Mouse (Mus musculus) ovary, postnatal 14 days (tissue): ENCODE data around the gene Maml2.
"Not testable (repeated sequence)": the region's sequence is repeated elsewhere in the genome, so short reads cannot be mapped to it uniquely, and the experiment has no call there.

Experiments
- DNase-seq: peaks from one replicate; pipeline ENCODE4 v3.0.0; 2022; ENCODE audit warnings: low spot score

The Maml2 gene

DNA sequence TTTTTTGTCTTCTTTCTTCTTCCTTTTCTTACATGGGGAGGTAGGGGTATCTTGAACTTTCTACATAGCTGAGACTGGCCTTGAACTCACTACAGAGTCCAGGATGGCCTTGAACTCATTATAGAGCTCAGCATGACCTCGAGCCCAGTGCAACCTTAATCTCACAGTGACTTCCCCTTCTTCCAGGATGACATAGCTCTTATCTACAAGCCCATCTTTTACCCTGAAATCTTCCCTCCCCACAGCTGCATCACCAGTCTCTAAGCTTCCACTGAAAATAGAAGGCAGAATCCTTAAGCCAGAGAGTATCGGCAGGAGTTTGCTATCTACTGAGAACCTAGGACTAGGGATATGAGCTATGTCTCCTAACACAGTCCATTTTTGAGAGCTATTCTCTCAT, 375.5 kb downstream of the Maml2 start:
- no peak for DNase-seq

DNA sequence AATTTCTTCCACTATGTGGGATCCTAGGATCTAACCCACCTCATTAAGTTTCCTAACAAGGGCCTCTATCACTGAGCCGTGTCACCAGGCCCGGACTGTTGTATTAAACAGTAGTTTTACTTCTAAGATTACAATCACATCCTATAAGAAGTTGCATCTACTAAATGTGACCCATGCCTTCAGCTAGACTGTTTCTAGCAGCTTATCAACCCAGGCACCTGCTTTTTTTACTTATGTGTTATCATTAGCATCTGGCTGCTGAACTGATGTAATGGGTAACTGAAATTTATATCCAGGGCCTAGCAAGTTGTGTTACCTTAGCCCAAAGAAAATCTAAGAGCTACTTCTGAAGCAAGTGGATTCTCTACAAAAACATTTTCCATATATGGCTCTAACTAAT, 380.3 kb downstream of the Maml2 start:
- no peak for DNase-seq

DNA sequence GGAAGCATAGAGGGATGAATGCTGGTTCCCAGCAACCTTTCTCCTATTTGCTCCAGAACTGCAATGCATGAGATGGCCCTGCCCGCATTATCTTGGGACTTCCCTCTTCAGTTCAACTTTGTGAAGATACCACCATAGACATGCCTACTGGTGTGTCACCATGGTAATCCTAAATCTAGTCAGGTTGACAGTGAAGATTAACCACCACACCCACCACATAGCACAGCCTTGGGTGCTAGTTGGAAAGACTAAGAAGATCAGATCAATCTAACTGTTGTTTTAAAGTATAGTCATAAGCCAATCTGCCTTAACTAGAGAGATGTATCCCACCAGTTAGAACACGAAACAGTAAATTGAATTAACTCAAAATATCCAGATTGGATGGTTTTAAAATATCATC, 381.9 kb downstream of the Maml2 start:
- DNase-seq: no peak

DNA sequence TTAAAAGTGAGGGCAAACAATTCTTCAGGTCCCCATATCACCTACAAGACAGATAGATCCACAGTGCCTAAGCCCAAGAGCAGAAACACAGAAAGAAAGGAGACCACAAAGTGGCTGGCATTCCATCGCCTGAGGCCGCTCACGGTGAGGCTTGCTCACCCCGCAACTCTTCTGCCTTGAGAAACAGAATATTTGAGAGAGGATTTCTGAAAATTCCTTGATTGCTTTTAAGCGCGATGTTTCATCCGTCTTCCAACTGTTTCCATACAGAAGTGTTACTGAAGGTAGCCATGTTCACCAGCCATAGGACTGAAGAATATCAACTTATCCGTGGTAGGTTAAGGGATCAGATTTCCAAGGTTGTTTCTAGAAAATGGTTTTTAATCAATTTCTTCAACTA, 383.4 kb downstream of the Maml2 start:
- DNase-seq: no peak

DNA sequence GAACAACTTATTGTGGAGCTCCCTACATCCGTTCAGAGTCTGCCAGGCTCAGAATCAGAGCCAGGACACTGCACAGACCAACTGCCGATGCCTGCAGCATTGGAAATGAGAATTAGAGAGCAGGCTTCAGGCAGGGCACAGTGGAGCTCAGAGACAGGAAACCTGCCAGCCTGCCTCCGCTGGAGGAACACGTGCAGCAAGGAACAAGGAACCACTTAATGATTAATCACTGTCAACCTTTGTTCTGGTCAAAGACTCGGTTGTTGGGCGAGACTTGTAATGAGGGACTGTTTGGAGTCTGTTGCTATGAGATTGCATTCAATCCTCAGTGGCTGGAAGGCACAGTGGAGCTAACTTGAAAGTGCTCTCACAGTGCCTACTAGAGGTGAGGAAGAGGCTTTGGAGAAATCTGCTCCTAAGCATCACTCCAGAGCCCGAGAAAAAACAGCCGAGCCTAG, 383.9 kb downstream of the Maml2 start:
- DNase-seq: no peak

DNA sequence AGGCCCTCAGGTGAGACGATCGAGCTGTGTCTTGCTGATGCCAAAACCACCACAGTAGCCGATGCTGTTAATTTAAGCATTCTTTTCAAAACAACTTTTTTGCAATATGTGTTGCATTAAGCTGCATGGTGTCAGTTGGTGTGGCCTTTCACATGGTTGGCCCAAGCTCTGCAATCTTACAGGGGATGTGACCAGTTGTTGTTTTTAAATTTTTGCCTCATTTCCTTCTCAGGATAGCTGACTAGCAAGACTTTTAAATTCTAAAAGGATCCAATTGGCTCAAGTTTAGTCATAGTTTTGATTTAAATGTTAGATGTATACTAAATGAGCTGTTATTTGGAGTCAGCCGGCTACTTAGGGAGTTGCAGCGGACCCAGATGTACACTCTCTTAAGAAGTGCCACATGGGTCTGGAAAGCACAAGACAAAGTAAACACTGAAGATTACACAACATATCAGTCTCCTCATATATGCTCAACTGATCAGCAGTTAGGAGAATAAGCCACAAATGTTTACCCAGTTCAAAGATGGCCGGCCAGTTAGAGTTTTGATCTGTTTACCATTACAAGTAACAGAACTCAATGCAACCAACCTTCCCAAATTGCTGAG, 386.7 kb downstream of the Maml2 start:
- no peak for DNase-seq

DNA sequence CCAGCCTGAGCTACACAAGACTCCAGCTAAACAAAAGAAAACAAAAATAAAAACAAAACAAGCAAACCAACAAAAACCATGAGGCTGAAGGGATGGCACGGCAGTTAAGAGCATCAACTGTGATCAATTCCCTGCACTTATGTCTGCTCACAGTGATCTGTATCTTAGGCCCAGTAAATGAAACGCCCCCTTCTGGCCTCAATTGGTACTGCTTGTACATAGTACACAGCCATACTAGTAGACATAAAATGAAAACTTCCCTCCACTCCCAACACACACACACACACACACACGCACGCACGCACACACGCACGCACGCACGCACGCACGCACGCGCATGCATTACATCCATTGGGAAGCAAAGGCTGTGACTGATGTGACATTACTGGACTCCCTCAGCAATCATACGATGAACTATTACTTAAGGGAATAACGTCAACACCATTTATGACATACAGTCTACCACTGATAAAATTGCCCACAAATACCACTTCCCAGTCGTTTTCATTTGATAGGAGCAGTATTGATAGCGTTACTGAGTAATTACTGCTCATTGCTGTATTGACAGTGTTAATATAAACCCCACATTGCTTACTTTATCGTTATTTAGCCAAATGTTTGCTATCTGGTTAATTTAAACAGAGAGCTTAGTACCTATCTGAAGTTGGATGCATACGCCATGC, 389.4 kb downstream of the Maml2 start:
- DNase-seq: no peak

DNA sequence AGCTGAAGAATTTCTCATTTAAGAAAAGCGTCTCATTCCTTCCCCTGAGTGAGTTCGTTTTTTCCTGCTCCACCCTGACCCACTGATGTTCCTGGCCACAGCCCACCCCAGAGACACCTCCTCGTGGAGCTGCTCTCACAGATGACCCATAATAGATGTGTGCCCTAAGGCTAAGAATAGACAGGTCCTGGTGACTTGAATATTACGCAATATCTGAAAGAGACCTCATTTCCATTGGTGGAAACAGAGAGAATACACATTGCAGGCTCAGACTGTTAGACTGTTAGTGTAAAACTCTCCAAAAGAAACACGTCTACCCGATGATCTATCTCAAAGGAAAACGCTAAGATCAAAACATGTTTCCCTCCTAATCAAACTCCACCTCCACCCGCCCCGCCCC, 391.2 kb downstream of the Maml2 start:
- no peak for DNase-seq

DNA sequence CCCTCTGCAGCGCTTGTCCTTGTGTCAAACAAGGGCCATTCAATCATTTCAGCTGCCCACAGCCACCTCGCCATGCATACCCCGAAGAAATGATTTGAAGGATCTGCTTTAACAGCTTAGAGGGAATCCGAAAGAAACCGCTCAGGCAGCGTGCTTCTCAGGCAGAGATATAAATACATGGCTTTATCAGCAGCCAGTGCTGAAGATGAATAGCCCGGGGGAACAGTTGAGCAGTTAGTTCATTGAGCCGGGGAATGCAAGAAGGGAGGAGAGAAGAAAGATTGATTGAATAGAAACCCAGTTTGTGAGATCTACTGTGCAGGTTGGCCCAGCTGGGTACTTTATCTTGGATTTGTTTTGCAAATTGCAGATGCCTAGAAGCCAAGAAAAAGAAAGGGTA, 392.6 kb downstream of the Maml2 start:
- DNase-seq: no peak

DNA sequence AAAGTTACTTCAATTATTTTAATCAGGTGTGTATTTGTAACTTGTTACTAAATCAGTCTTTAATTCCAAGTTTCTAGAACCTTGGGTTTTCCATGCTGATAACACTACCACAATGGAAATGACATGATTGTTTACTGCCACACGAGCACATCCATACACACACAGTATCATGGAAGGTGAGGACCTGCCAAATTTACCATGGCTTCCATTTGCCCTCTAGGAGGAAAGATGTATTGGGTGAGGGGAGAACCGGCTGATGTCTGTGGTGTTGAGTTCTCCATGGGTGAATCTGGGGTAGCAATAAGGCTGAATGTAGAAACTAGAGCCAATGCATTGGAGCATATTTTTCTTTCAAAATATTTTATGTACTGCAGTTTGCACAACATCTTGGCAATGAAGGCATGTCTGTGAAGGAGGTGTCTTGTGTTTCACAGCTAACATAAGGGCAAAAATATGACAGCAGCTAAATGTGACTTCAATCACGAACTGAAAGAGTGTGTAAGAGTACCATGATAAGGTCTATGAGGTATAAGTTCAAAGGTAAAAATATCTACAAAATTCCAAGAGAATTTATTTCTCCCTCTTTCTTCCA, 396.0 kb downstream of the Maml2 start:
- DNase-seq: no peak

DNA sequence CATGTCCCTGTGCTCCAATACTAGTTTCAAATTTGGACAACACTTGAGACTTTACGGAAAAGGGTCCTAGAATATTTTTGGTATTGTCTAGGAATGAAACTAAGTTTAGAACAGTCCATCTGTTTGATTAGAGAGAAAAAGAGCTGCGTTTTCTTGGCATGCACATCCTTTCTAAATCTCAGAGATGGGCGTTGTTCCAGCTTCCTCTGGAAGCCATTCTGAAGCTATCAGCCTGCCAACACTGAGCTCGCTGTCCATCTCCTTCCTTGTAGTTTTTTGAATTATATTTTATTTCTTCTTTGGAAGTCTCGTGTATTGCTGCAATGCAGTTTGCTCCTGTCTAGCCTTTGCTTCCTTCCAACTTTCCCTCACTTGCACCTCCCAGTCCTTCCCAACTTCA, 396.5 kb downstream of the Maml2 start:
- peak; percentile 23 for DNase-seq

DNA sequence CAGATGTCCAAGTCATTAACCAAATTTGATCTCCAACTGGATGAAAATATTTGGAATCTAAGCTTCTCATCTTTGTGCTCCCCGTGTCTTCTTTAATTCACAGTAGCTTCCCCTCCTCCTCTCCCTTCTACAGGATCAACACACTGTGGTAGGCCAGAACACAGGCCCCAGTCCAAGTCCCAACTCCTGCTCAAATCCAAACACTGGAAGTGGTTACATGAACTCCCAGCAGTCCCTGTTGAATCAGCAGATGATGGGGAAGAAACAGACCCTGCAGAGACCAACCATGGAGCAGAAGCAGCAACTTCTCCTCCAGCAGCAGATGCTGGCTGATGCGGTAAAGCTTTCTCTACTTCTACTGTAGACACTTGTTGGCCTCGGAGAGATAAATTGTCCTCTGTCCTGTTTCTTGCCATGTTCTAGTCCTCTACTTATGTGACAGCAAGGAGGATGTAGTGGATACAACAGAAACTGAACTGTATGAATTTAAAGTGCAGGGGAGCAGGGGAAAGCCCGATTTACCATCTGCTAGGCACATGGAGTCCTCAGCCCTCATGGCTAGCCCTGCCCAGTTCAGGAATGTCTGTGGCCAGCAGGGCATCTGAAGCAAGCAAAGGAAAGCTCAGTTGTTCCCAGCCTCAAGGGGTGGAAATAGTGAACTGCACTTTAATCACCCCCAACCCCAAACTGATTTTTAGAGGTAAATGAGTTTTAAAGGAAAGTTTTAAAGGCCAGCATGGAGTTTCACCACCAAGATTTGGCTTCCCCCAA, 399.5 kb downstream of the Maml2 start:
- no peak for DNase-seq

DNA sequence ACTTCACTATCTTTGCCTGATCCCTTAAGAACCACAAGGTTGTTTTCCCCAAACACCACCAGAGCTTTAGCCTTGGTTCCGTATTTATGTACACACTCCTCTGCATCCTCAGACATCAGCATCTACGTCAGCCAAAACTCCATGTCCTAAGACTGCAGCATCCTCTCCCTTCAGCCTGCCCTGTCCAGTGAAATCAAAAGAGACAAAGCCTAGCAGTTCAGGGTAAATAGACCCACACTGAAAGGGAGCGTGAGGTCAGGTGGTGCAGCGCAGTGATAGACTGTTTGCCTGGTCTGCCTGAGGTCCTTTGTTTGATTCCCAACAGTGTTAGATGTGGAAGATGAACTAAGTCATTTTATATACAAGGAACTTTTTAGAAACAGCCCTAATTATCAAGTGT, 400.1 kb downstream of the Maml2 start:
- no peak for DNase-seq

DNA sequence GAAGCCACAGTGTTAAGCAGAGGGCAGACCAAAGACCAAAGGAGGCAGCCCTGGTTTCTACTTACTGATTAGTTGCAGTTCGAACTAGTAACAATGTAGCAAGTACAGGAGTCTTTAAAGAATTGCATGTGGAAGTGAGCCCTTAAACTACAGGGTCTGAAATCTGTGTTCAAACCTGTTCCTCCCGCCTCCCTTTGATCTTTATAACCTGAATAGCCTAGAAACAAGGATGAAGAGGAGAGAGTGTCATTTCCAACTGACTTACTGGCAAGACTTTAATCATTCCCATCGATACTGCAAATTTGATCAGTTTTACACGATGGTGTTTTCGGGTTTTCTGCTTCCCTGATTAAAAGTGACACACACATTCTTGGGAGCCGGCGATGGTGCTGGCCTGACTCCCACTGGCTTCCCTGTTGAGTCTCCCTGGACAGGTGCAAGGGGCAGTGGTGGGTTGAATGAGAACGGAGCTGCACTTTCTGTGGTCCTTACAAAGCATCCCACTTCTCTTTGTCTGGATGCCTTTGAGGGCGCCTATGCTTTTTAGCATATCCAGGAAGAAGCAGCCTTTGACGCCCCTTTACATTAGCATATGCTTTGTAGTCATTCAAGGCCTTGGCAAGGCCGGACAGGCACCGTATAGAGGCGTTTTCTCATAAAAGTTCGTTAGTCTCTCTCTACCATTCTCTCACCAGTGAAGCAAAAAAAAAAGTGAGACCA, 401.5 kb downstream of the Maml2 start:
- no peak for DNase-seq

DNA sequence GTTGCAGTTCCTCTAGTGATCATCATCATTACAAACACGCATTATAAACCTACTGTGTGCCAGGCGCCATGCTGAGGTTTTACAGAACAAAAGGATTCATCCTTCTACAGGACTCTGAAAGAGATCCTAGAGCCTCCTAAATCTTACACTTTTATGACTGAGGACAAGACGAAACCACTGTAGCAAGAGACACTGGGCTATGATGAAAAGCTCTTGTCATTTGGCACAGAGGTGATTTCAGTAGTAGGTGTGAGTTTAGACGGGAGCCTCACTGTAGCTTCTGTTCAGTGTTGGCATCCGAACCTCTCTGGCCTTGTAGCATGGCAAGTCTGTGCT, 402.0 kb downstream of the Maml2 start:
- no peak for DNase-seq

DNA sequence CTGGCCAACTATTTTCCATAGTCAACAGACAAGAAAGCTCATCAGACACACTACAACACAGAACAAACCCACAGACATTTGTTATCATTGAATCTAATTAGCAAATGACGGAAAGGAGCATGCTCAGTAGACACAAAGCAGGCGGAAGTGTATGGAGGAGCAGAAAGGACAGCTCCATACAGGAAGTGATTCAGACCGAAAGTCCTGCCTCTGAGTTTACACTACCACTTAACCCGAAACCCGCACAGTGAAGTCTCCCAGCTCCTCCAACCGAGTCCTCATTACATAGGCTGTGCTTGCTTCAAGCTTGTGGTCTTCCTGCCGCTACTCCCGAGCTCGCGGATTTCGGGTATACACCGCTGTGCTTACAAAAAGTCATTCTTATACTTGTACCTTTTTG, 404.0 kb downstream of the Maml2 start:
- DNase-seq: no peak

DNA sequence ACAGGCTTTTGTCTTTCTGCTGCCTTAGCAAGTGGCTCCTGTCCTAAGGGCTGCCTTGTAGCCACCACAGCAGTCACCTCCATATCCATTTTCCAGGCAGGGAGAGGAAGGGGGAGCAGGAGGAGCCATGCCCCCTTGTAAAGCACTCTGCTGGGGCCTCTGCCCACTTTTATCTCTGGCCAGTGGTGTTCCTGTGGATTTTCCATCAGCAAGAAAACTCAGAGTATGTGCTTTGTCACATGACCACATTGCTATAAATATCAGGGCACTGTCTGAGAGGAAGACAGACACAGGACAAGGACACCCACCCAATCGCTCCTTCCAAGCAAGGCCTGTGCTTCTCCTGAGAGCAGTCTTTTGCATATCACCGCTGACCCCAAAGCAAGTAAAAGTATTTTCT, 405.3 kb downstream of the Maml2 start:
- DNase-seq: no peak

DNA sequence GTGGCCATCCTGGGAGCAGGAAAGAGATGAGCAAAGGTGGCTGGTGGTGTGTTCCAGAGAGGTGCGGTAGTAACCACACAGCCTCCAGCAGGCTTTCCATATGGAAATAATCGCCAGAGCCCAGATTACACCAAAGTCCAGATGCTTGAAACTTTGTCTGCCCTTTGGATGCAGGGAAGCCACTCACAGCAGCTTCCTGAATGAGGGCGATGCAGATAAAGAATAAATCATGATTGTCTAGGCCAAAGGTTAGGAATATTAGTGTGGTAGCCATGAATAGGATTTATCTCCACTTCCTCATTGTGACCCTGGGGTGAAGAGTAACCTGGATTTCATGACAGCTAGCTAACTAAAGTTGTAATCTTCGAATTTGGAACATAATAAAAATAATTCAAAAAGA, 407.2 kb downstream of the Maml2 start:
- no peak for DNase-seq

DNA sequence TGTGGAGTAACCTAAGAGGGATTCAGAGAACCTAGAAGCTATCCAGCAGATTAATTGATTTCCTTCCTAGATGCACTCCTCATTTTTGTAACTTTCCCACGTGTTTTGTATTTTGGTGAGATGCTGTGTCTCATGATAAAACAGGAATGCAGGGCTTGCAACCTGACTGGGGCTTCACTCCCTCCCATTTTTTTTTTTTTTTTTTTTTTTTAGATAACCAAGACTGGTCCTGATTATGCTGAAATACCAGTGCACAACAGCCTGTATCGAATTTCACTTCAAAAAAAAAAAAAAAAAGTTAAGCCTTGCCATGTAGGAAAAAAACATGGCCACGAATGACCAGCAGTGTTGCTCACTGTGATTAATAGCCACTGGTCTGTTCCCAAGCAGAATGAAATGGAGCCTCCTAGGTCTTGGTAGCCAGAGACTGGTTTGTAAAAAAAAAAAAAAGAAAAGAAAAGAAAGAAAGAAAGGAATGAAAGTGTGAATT, 409.4 kb downstream of the Maml2 start:
- DNase-seq: no peak

DNA sequence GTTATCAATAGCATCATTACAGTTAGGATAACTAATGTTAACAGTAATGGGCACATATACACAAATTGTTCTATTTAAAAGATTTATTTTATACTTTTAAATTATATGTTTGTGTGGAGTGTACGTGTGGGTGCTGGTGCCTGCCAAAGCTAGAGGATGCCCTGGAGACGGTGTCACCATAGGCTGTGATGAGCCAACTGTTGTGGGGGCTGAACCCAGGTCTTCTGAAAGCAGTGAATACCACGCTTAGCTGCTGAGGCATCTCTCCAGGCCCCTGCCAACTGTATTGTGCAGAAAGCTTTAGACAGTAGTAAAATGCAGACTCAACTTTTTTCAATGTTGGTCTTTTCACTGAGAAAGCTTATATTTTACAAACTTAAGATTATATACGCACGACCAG, 411.7 kb downstream of the Maml2 start:
- no peak for DNase-seq

DNA sequence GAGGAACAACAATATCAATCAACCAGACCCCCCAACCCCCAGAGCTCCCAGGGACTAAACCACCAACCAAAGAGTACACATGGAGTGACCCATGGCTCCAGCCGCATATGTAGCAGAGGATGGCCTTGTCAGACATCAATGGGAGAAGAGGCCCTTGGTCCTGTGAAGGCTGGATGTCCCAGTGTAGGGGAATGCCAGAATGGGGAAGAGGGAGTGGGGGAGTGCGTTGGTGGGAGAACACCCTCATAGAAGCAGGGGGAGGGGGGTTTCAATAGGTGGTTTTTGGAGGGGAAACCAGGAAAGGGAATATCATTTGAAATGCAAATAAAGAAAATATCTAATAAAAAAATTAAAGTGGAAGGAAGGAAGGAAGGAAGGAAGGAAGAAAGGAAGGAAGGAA, 418.1 kb downstream of the Maml2 start:
- not testable (repeated sequence) for DNase-seq
